Mouse (Mus musculus) C2C12 (cell line): ENCODE results near the gene Zbtb8os. TPM values are rescaled to one million over a fixed set of nuclear protein-coding genes. Genes with fewer than 3 reads are reported as not detected.

ENCODE experiments used
- H3K27me3 ChIP-seq: one replicate; pipeline ENCODE4 v1.6.1; 2011; ENCODE audit not compliant: control insufficient read depth, insufficient read depth, insufficient read length
- H3K36me3 ChIP-seq: one replicate; pipeline ENCODE4 v1.6.1; 2011; ENCODE audit not compliant: control insufficient read depth, insufficient read depth
- H3K4me3 ChIP-seq: one replicate; pipeline ENCODE4 v1.5.1; 2011; ENCODE audit warnings: mild to moderate bottlenecking, control low read depth; ENCODE audit not compliant: poor library complexity, insufficient read depth, severe bottlenecking
- H3K79me2 ChIP-seq: one replicate; pipeline ENCODE4 v1.6.1; 2011; ENCODE audit not compliant: control insufficient read depth, insufficient read depth
- H3K79me3 ChIP-seq: one replicate; pipeline ENCODE4 v1.6.1; 2011; ENCODE audit warnings: low read depth, control low read depth
- H3ac ChIP-seq: one replicate; pipeline ENCODE3; 2011; ENCODE audit warnings: low read depth; ENCODE audit not compliant: control insufficient read depth, insufficient read length
- CEBPB ChIP-seq: IDR thresholded peaks from one replicate; pipeline ENCODE4 v1.6.1; 2011; ENCODE audit warnings: low read depth, mild to moderate bottlenecking, control low read depth, moderate library complexity
- CTCF ChIP-seq: IDR thresholded peaks from one replicate; pipeline ENCODE4 v1.5.1; 2011; ENCODE audit not compliant: control insufficient read depth, insufficient read depth, insufficient read length
- FOSL1 ChIP-seq: IDR thresholded peaks from one replicate; pipeline ENCODE4 v1.8.0; 2011; ENCODE audit warnings: mild to moderate bottlenecking, low read length; ENCODE audit not compliant: poor library complexity, insufficient read depth, severe bottlenecking
- MAX ChIP-seq: IDR thresholded peaks from one replicate; pipeline ENCODE4 v1.6.1; 2011; ENCODE audit warnings: mild to moderate bottlenecking, control low read depth
- MYOD1 ChIP-seq: IDR thresholded peaks from one replicate; pipeline ENCODE4 v1.6.1; 2011; ENCODE audit warnings: low read depth; ENCODE audit not compliant: control insufficient read depth, insufficient read length
- MYOG ChIP-seq: IDR thresholded peaks from one replicate; pipeline ENCODE4 v1.6.1; 2011; ENCODE audit not compliant: control insufficient read depth, insufficient read length; ENCODE audit errors: extremely low read depth
- USF1 ChIP-seq: IDR thresholded peaks from one replicate; pipeline ENCODE4 v1.6.1; 2011; ENCODE audit warnings: low read depth, mild to moderate bottlenecking, control low read depth, moderate library complexity
- polyA plus RNA-seq: library from polyadenylated mRNA; unstranded; fragments of >200 nt; fragmentation: generic; extraction: Trizol; gene quantifications from one replicate; pipeline ENCODE4 v1.2.1, GENCODE M21; 2012; ENCODE audit warnings: missing spikeins

The Zbtb8os gene
- polyA plus RNA-seq, 1 experiment, result 31.2 TPM

DNA sequence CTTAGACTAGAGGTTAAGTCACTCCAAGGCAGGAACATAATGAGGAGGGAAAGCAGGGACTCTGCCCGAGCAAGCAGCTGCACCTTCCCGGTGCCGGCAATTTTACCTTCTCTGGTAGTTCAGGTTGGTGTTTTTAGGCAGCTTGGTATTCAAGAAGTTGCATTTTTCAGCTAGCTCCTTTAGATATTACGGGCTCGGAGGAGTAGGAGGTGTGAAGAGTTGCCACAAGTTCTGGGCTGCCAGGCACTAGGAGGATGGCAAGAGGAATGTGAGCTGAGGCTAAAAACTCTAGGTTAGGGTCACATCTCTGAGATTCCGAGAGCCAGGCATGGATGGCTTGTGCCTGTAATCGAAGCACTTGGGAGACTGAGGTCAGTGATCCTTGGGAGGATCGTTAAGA, 45.8 kb upstream of the Zbtb8os start:
- Histone ChIP-seq H3K4me3 (no peak overlapping the region), H3K36me3 (no peaks in the 10 kb centered on the region), H3K79me2 (peaks cover 21% of the 10 kb centered on the region), H3K27me3 (no peaks in the 10 kb centered on the region), H3ac (no peak overlapping the region), H3K79me3 (peaks cover 4% of the 10 kb centered on the region)
- TF ChIP-seq USF1 (no peak), FOSL1 (no peak), MAX (no peak), MYOD1 (no peak)

GRCm38 (mm10) chr4:129292831-129293230, 42.7 kb upstream of the Zbtb8os start:
- Histone ChIP-seq H3K4me3 (no peak overlapping the region), H3K79me2 (peaks cover 21% of the 10 kb centered on the region), H3ac (no peak overlapping the region), H3K36me3 (peaks cover 4% of the 10 kb centered on the region), H3K79me3 (peaks cover 4% of the 10 kb centered on the region), H3K27me3 (no peaks in the 10 kb centered on the region)
- TF ChIP-seq USF1 (no peak), CTCF (no peak), CEBPB (no peak), MYOD1 (no peak), MYOG (no peak), FOSL1 (no peak), MAX (no peak)

DNA sequence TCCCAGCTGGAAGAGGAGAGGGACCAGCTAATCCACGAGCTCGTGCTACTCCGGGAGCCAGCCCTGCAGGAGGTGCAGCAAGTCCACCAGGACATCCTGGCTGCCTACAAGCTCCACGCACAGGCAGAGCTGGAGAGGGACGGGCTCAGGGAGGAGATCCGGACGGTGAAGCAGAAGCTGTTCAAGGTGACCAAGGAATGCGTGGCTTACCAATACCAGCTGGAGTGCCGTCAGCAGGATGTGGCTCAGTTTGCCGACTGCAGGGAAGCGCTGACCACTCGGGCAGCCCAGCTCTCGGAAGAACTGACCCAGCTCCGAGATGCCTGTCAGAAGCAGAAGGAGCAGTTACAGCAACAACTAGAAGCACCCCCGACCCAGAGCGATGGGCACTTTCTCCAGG, 41.8 kb upstream of the Zbtb8os start:
- Histone ChIP-seq H3K36me3 (peaks cover 4% of the 10 kb centered on the region), H3K79me3 (peaks cover 4% of the 10 kb centered on the region), H3K79me2 (peaks cover 18% of the 10 kb centered on the region), H3K27me3 (no peaks in the 10 kb centered on the region), H3ac (no peak overlapping the region), H3K4me3 (no peak overlapping the region)
- TF ChIP-seq MYOD1 (no peak), FOSL1 (no peak), MAX (no peak), MYOG (no peak), CEBPB (no peak), CTCF (no peak), USF1 (no peak)

- H3ac ChIP-seq, result no peak overlapping the region
- H3K36me3 ChIP-seq, result peaks cover 12% of the 10 kb centered on the region
- H3K4me3 ChIP-seq, result no peak overlapping the region
- TF ChIP-seq CTCF, result no peak
- peaks cover 18% of the 10 kb centered on the region for H3K79me2 ChIP-seq
- peaks cover 5% of the 10 kb centered on the region for H3K79me3 ChIP-seq
- H3K27me3 ChIP-seq, result no peaks in the 10 kb centered on the region
Measured at GRCm38 (mm10) chr4:129295188-129295587, 40.3 kb upstream of the Zbtb8os start.

DNA sequence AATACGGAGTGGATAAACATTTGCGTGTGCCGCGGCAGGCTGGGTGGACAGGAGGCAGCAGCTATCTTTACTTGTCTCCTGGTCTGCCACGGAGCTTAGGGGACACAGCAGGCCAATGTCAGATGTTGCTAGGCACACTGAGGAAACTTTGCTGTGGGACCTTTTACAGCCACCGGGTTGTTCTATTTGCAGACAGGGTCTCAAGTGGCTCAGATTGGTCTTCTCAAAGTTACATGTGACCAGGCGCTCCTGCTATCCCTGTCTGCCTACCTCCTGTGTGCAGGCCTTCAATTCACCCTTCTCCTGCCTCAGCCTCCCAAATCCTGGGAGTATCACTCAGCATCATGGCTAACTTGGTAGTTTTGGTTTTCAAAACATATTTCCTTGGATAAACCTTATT, 39.4 kb upstream of the Zbtb8os start:
- Histone ChIP-seq H3K79me3 (peaks cover 4% of the 10 kb centered on the region), H3K27me3 (no peaks in the 10 kb centered on the region), H3ac (no peak overlapping the region), H3K36me3 (peaks cover 16% of the 10 kb centered on the region), H3K4me3 (no peak overlapping the region), H3K79me2 (peaks cover 12% of the 10 kb centered on the region)
- TF ChIP-seq MYOD1 (no peak), FOSL1 (no peak), MAX (no peak), MYOG (no peak), CEBPB (no peak), USF1 (no peak), CTCF (no peak)

GRCm38 (mm10) chr4:129297724-129298123, 37.8 kb upstream of the Zbtb8os start:
- peaks cover 1% of the 10 kb centered on the region for H3K79me3 ChIP-seq
- no peak overlapping the region for H3K4me3 ChIP-seq
- H3ac ChIP-seq, result no peak overlapping the region
- no peaks in the 10 kb centered on the region for H3K27me3 ChIP-seq
- no peak for TF ChIP-seq MYOD1
- no peak for TF ChIP-seq MAX
- TF ChIP-seq CEBPB, result no peak
- TF ChIP-seq MYOG, result no peak
- TF ChIP-seq USF1, result no peak
- no peak for TF ChIP-seq FOSL1
- no peak for TF ChIP-seq CTCF
- H3K36me3 ChIP-seq, result peaks cover 16% of the 10 kb centered on the region
- peaks cover 4% of the 10 kb centered on the region for H3K79me2 ChIP-seq

DNA sequence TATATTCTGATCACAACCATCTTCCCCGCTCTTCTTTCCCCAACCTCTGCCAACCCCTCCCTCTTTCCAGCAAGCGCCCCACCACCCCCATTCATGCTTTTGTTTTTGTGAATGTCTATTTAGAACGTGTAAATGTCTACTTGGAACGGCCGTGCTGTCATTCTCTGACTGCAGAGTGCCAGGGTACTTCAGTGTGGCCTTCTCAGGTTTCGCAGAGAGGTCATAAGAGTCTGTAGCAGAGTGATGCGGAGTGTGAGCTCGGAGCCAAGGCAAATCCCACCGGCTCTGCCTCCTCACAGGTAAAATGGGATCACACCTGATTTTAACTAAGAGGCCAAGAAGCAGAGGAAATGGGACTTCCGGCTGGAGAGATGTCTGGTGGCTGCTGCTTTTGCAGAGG, 36.4 kb upstream of the Zbtb8os start:
- peaks cover 18% of the 10 kb centered on the region for H3K36me3 ChIP-seq
- no peak overlapping the region for H3K4me3 ChIP-seq

More for the DNA sequence above, 36.4 kb upstream of the Zbtb8os start:
- Histone ChIP-seq H3K79me2 (peaks cover 4% of the 10 kb centered on the region), H3K79me3 (peaks cover 1% of the 10 kb centered on the region), H3K27me3 (no peaks in the 10 kb centered on the region), H3ac (no peak overlapping the region)
- TF ChIP-seq USF1, result no peak
- TF ChIP-seq MAX, result no peak
- TF ChIP-seq CEBPB, result no peak
- no peak for TF ChIP-seq CTCF
- no peak for TF ChIP-seq MYOG
- TF ChIP-seq FOSL1, result no peak
- TF ChIP-seq MYOD1, result no peak
